8 mouse cellular contexts compared by ENCODE assay signal in genomic region chr13:49381230-49381629, GRCm38 (mm10). TPM values are rescaled to one million over a fixed set of nuclear protein-coding genes. Genes with fewer than 3 reads are reported as not detected.
DNase-seq lines count a peak whose midpoint lies in the region; ATAC-seq lines count a peak whose summit lies in the region.

No protein-coding gene starts in this region.

- H3K4me3 ChIP-seq in hindbrain, embryonic 14.5 days (replicated peaks; ENCODE audit: low read length), result no peak overlapping the region

- peaks cover 96% of the 10 kb centered on the region for H3K36me3 ChIP-seq in hindbrain, embryonic 14.5 days (replicated peaks; ENCODE audit: control insufficient read depth, insufficient read depth)

- H3K9me3 ChIP-seq in hindbrain, embryonic 14.5 days (ENCODE audit: control insufficient read depth, low read length), result no peaks in the 10 kb centered on the region

- H3K4me2 ChIP-seq in hindbrain, embryonic 14.5 days (replicated peaks), result no peak overlapping the region

- H3K9ac ChIP-seq in hindbrain, embryonic 14.5 days, result no peak overlapping the region

- peak; percentile 74 for DNase-seq in Muller cell, postnatal 12 days (ENCODE audit: inconsistent ontology term)
- DNase-seq in cerebellum, adult 8-10 months, result peak; percentile 83
- DNase-seq in frontal cortex, postnatal 10 days (ENCODE audit: low spot score in 2 of 2), result peak; percentile 59 to 79
- DNase-seq in hindbrain, embryonic 14.5 days (ENCODE audit: low spot score), result peak; percentile 82
- peak; percentile 78 to 96 for DNase-seq in layer of hippocampus, postnatal 25 days (ENCODE audit: extremely low spot score in 1 of 2, low spot score in 1 of 2)
- peak; percentile 92 for DNase-seq in lung, postnatal 36 days
- peak; percentile 90 for DNase-seq in retina, postnatal 1 day
- peak; percentile 96 for DNase-seq in thymus, postnatal 4 days

- H3K4me1 ChIP-seq in hindbrain, embryonic 14.5 days (replicated peaks; ENCODE audit: control insufficient read depth, insufficient read depth, low read length), result no peaks in the 10 kb centered on the region

- peak; percentile 55; the same call in 1 of the 2 replicates for ATAC-seq in hindbrain, embryonic 14.5 days (ENCODE audit: low FRiP score)

- H3K27me3 ChIP-seq in hindbrain, embryonic 14.5 days (ENCODE audit: control insufficient read depth, insufficient read depth, low read length), result no peaks in the 10 kb centered on the region

- H3K27ac ChIP-seq in hindbrain, embryonic 14.5 days, result no peak overlapping the region

- 27% methylated on average over 3 of the region's 3 CpGs for WGBS in hindbrain, embryonic 14.5 days

RNA-seq across cellular contexts. Expression of gene Ippk, which starts 39.8 kb away (rescaled TPM):
- polyA plus RNA-seq in hindbrain, embryonic 14.5 days (2014; fragmentation: Nextera tagmentation; extraction: Ambion mirVana), result 13.4 and 13.7 TPM in 2 replicates
- 10 to 100 TPM; 29.8 to 31.1 TPM for total RNA-seq in layer of hippocampus, postnatal 25 days (2021)

RNA-seq across cellular contexts. Expression of gene Bicd2, which starts 39.8 kb away (rescaled TPM):
- polyA plus RNA-seq in hindbrain, embryonic 14.5 days (2014; fragmentation: Nextera tagmentation; extraction: Ambion mirVana), result 30.7 and 33.3 TPM in 2 replicates
- 10 to 100 TPM; 47.1 to 53.5 TPM for total RNA-seq in layer of hippocampus, postnatal 25 days (2021)
